Mouse (Mus musculus) ovary, adult 2 months (tissue): ENCODE results near the gene Pwwp2b. TPM values are rescaled to one million over a fixed set of nuclear protein-coding genes. Genes with fewer than 3 reads are reported as not detected.

Experiments
- polyA plus RNA-seq: library from polyadenylated mRNA; depleted of rRNA; stranded (reverse); fragments of >200 nt; gene quantifications from 2 replicates; pipeline ENCODE4 v1.2.3, GENCODE M21; 2012; rRNA removed

Gene Pwwp2b
- 18.3 and 20.7 TPM in 2 replicates for polyA plus RNA-seq

GRCm38 (mm10) chr7:139247881-139248614, at the start of gene Pwwp2b:
TSS of gene Pwwp2b (plus strand) at chr7:139248482.

GRCm38 (mm10) chr7:139212754-139213745, 35.2 kb upstream of the Pwwp2b start, which contains the start of the genes Lrrc27 and Stk32c:
TSS of gene Lrrc27 (plus strand) at chr7:139212988.
TSS of gene Stk32c (minus strand) at chr7:139213307.

Other genes with a start within 250 kb of the Pwwp2b start
- 72.4 and 85.4 TPM in 2 replicates for gene Dpysl4, start 162.5 kb upstream of the Pwwp2b start, polyA plus RNA-seq
- gene Lrrc27, start 35.5 kb upstream of the Pwwp2b start, polyA plus RNA-seq = 2.8 and 4.0 TPM in 2 replicates
- 4.0 and 4.7 TPM in 2 replicates for gene Stk32c, start 35.2 kb upstream of the Pwwp2b start, polyA plus RNA-seq
- gene Inpp5a, start 140.6 kb downstream of the Pwwp2b start, polyA plus RNA-seq = 28.1 and 36.9 TPM in 2 replicates